Mouse (Mus musculus) ES-Bruce4 (cell line): ENCODE measurements at regions not wholly inside any gene's neighbourhood (a gene's known extent, or its start where the extent isn't known, plus 50 kb on each side); places are given as distances from the start of the nearest gene placed in this dataset.

Source experiments
- H3K27ac ChIP-seq: 2 replicates; pipeline ENCODE4 v1.5.1; 2012; ENCODE audit warnings: low read length, inconsistent platforms; ENCODE audit not compliant: insufficient read depth
- H3K27me3 ChIP-seq: 2 replicates; pipeline ENCODE4 v1.6.1; 2012; ENCODE audit warnings: mild to moderate bottlenecking, low read length, inconsistent platforms; ENCODE audit not compliant: control insufficient read depth, poor library complexity, insufficient read depth, severe bottlenecking
- H3K36me3 ChIP-seq: 2 replicates; pipeline ENCODE4 v1.6.1; 2012; ENCODE audit warnings: inconsistent platforms, mild to moderate bottlenecking, low read length, moderate library complexity; ENCODE audit not compliant: control insufficient read depth, poor library complexity, insufficient read depth, severe bottlenecking
- H3K4me1 ChIP-seq: one replicate; pipeline ENCODE4 v1.8.1; 2011; ENCODE audit warnings: low read length; ENCODE audit not compliant: control insufficient read depth, insufficient read depth
- H3K4me3 ChIP-seq: 2 replicates; pipeline ENCODE4 v1.5.1; 2011; ENCODE audit warnings: low read depth, mild to moderate bottlenecking, low read length
- H3K9ac ChIP-seq: 2 replicates; pipeline ENCODE4 v1.6.1; 2012; ENCODE audit warnings: low read depth, mild to moderate bottlenecking, inconsistent platforms; ENCODE audit not compliant: poor library complexity, severe bottlenecking
- H3K9me3 ChIP-seq: replicated peaks from 2 replicates; pipeline ENCODE4 v1.6.1; 2012; ENCODE audit warnings: mild to moderate bottlenecking, low read length, inconsistent platforms; ENCODE audit not compliant: control insufficient read depth, poor library complexity, insufficient read depth, severe bottlenecking
- CTCF ChIP-seq: IDR thresholded peaks from one replicate; pipeline ENCODE4 v1.8.1; 2011; ENCODE audit warnings: low read depth, low read length
- EP300 ChIP-seq: IDR thresholded peaks from 2 replicates; pipeline ENCODE4 v1.6.1; 2011; ENCODE audit warnings: low read depth, low read length; ENCODE audit not compliant: insufficient read depth
- POLR2A ChIP-seq: IDR thresholded peaks from one replicate; pipeline ENCODE4 v1.8.1; 2011; ENCODE audit warnings: low read length; ENCODE audit not compliant: insufficient read depth

GRCm38 (mm10) chr5:74932206-74932605, 112.4 kb downstream of the Chic2 start:
- Histone ChIP-seq H3K4me1 (no peaks in the 10 kb centered on the region), H3K27ac (no peak overlapping the region), H3K9ac (no peak overlapping the region), H3K9me3 (no peaks in the 10 kb centered on the region), H3K36me3 (no peaks in the 10 kb centered on the region), H3K27me3 (no peaks in the 10 kb centered on the region), H3K4me3 (no peak overlapping the region)
- TF ChIP-seq EP300, result no peak
- no peak for TF ChIP-seq CTCF
- TF ChIP-seq POLR2A, result no peak

- H3K9me3 ChIP-seq, result no peaks in the 10 kb centered on the region
- H3K4me3 ChIP-seq, result no peak overlapping the region
- H3K36me3 ChIP-seq, result no peaks in the 10 kb centered on the region
- no peaks in the 10 kb centered on the region for H3K4me1 ChIP-seq
- H3K27me3 ChIP-seq, result no peaks in the 10 kb centered on the region
- H3K27ac ChIP-seq, result no peak overlapping the region
- TF ChIP-seq POLR2A (no peak), CTCF (no peak), EP300 (no peak)
- H3K9ac ChIP-seq, result no peak overlapping the region
Observed at GRCm38 (mm10) chr5:74931765-74932164, 112.8 kb downstream of the Chic2 start.

- no peak for TF ChIP-seq EP300
- no peak for TF ChIP-seq CTCF
- no peak for TF ChIP-seq POLR2A
- Histone ChIP-seq H3K27me3 (no peaks in the 10 kb centered on the region), H3K27ac (no peak overlapping the region), H3K4me3 (no peak overlapping the region), H3K9me3 (no peaks in the 10 kb centered on the region), H3K4me1 (no peaks in the 10 kb centered on the region), H3K9ac (no peak overlapping the region), H3K36me3 (no peaks in the 10 kb centered on the region)
Observed at GRCm38 (mm10) chr5:74927543-74927942, 117.0 kb downstream of the Chic2 start.

DNA sequence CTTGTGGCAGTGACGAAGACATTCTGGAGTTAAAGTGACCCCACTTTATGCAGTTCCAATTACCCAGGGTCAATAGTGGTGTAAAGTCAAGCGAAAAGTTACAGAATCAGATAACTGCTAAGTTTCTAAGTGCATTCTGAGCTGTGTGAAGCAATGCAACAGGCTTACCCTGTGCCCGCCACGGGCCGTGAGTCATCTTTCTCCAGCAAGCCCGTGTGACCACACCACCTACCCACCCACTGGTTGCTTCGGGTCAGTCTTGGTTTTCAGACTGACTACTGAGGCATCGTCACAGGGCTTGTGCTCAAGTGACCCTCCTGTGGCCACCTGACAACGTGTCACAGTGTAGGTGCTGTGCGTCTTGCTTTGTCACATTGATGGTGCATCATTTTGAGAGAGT, 118.8 kb downstream of the Chic2 start:
- Histone ChIP-seq H3K27ac (no peak overlapping the region), H3K36me3 (no peaks in the 10 kb centered on the region), H3K9me3 (no peaks in the 10 kb centered on the region), H3K9ac (no peak overlapping the region), H3K27me3 (no peaks in the 10 kb centered on the region), H3K4me3 (no peak overlapping the region), H3K4me1 (no peaks in the 10 kb centered on the region)
- TF ChIP-seq EP300, result no peak
- no peak for TF ChIP-seq CTCF
- TF ChIP-seq POLR2A, result no peak

DNA sequence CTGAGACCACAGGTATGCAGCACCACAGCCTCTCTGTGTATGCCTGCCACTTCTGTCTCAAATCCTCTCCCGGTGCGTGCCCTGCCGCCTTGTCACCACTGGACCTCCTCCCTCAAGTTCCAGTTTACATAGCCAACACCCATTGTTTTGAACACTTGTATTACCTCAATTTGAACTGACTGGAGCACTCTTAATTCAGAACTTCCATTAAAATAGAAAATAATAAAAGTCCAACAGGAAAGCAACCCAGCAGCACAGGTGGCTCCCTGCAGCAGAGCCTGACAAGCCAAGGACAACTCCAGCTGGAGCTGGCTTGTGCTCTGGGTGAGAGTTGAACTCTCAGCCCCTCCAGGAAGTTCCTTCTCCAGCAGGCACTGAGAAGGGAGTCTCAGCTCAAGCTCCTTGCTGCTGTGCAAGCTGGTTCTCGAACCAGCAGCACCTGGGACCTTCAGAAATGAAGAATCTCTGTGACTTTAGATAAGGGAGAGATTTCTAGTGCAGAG, 120.5 kb downstream of the Chic2 start:
- TF ChIP-seq POLR2A (no peak), EP300 (no peak), CTCF (no peak)
- H3K4me1 ChIP-seq, result no peaks in the 10 kb centered on the region
- H3K9me3 ChIP-seq, result no peaks in the 10 kb centered on the region

GRCm38 (mm10) chr5:74923337-74923736, 121.2 kb downstream of the Chic2 start:
- no peaks in the 10 kb centered on the region for H3K9me3 ChIP-seq
- H3K27ac ChIP-seq, result no peak overlapping the region
- H3K36me3 ChIP-seq, result no peaks in the 10 kb centered on the region
- no peak for TF ChIP-seq EP300
- TF ChIP-seq POLR2A, result no peak
- TF ChIP-seq CTCF, result no peak
- H3K4me3 ChIP-seq, result no peak overlapping the region
- H3K27me3 ChIP-seq, result no peaks in the 10 kb centered on the region
- H3K9ac ChIP-seq, result no peak overlapping the region
- no peaks in the 10 kb centered on the region for H3K4me1 ChIP-seq

More for the DNA sequence above, 120.5 kb downstream of the Chic2 start:
- Histone ChIP-seq H3K27me3 (no peaks in the 10 kb centered on the region), H3K4me3 (no peak overlapping the region), H3K36me3 (no peaks in the 10 kb centered on the region), H3K9ac (no peak overlapping the region), H3K27ac (no peak overlapping the region)

DNA sequence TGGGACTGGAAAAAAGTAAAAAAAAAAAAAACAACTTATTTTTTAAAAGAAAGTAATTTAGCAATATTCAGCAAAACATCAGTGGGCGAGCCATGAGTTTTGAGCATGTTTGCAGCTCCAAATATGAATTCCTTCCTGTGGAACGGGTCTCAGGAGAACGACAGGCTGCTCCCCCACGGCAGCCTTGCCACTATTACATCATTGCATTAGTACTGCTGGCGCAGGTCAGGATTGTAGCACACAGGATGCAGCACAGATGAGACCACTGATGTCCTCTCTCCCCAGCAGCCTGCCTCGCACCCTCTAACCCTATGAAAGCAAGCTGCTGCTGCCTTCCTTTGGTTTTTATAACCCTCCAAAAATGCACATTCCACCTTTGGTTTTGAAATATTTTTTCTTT, 121.7 kb downstream of the Chic2 start:
- no peak overlapping the region for H3K4me3 ChIP-seq
- no peak overlapping the region for H3K27ac ChIP-seq
- no peak overlapping the region for H3K9ac ChIP-seq
- no peaks in the 10 kb centered on the region for H3K27me3 ChIP-seq
- no peaks in the 10 kb centered on the region for H3K36me3 ChIP-seq
- no peaks in the 10 kb centered on the region for H3K9me3 ChIP-seq
- TF ChIP-seq POLR2A (no peak), EP300 (no peak), CTCF (no peak)
- no peaks in the 10 kb centered on the region for H3K4me1 ChIP-seq
